19 mouse cellular contexts compared by ENCODE assay signal in the genomic region with DNA sequence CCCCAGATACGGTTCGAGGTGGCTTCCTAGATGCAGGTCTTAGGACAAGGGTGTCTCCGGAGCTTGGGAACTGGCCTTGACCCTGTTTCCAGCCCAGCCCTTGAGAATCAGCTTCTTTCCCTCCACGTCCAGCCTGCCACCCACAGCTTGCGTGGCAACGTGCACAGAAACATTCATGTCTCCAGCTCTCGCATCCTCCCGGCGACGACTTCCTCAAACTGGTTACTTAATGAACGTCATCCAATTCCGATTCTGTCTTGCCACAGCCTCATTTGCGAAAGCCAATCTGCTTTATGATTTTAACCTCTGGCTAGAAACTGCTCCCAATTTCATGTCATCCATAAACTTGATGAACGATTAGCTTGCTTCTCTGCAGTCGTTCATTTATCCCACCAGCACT. TPM values are rescaled to one million over a fixed set of nuclear protein-coding genes. Genes with fewer than 3 reads are reported as not detected.
DNase-seq lines count a peak whose midpoint lies in the region; ATAC-seq and TF ChIP-seq lines count a peak whose summit lies in the region.
"Had no signal": no experiment of that assay in that cellular context is flagged by ENCODE, and none has a peak within 500 bp of the region (broad histone marks: within the 10 kb centered on the region; RNA-seq: fewer than 3 reads in every experiment).

No protein-coding gene starts in this region.

- TF ChIP-seq EP300 in lung, postnatal 0 days (IDR thresholded peaks at IDR 0.05): no peak

- no peak overlapping the region for H3K9ac ChIP-seq in forebrain, postnatal 0 days
- H3K9ac ChIP-seq in forebrain, embryonic 16.5 days (replicated peaks; ENCODE audit: low read depth, low read length): no peak overlapping the region; the same call in 1 of the 2 replicates
- no peak overlapping the region for H3K9ac ChIP-seq in lung, embryonic 15.5 days
- H3K9ac ChIP-seq in lung, postnatal 0 days (replicated peaks; ENCODE audit: low read depth): no peak overlapping the region
- no peak overlapping the region for H3K9ac ChIP-seq in neural tube, embryonic 14.5 days (replicated peaks; ENCODE audit: low read depth, low read length)
- H3K9ac ChIP-seq: midbrain, embryonic 12.5 days had no signal

- peak; percentile 43 for DNase-seq in forebrain, postnatal 0 days
- DNase-seq in lung, postnatal 0 days (ENCODE audit: low spot score): no peak
- peak; percentile 30 for DNase-seq in brain, adult 2 months (ENCODE audit: low read depth, low spot score)
- DNase-seq in cerebellum, postnatal 36 days: no peak
- DNase-seq in B cell, adult 2 months: no peak
- DNase-seq: adrenal gland, postnatal 14 days; cerebellum, adult 2 months; heart, postnatal 4 days; kidney, adult 11 months; spleen, adult 18-20 months had no signal

- no peak overlapping the region for H3K4me2 ChIP-seq in forebrain, postnatal 0 days (ENCODE audit: low read depth)
- no peak overlapping the region for H3K4me2 ChIP-seq in forebrain, embryonic 16.5 days (ENCODE audit: low read length)
- H3K4me2 ChIP-seq in lung, embryonic 15.5 days: peak overlapping the region; percentile 33
- no peak overlapping the region for H3K4me2 ChIP-seq in lung, postnatal 0 days (replicated peaks; ENCODE audit: low read depth, low read length)
- H3K4me2 ChIP-seq in neural tube, embryonic 14.5 days (ENCODE audit: low read depth, low read length): no peak overlapping the region
- H3K4me2 ChIP-seq: midbrain, embryonic 12.5 days had no signal

- no peaks in the 10 kb centered on the region for H3K27me3 ChIP-seq in forebrain, postnatal 0 days (ENCODE audit: insufficient read depth, low read length)
- H3K27me3 ChIP-seq in forebrain, embryonic 16.5 days (replicated peaks; ENCODE audit: control insufficient read depth, insufficient read depth, low read length): no peaks in the 10 kb centered on the region
- H3K27me3 ChIP-seq in lung, embryonic 15.5 days: no peaks in the 10 kb centered on the region
- H3K27me3 ChIP-seq in lung, postnatal 0 days (replicated peaks; ENCODE audit: insufficient read depth, low read length): no peaks in the 10 kb centered on the region
- no peaks in the 10 kb centered on the region for H3K27me3 ChIP-seq in neural tube, embryonic 14.5 days (ENCODE audit: control insufficient read depth, insufficient read depth, low read length)

- no peaks in the 10 kb centered on the region for H3K36me3 ChIP-seq in forebrain, postnatal 0 days (ENCODE audit: insufficient read depth)
- H3K36me3 ChIP-seq in forebrain, embryonic 16.5 days (ENCODE audit: control insufficient read depth, insufficient read depth): no peaks in the 10 kb centered on the region
- no peaks in the 10 kb centered on the region for H3K36me3 ChIP-seq in lung, embryonic 15.5 days
- no peaks in the 10 kb centered on the region for H3K36me3 ChIP-seq in lung, postnatal 0 days (ENCODE audit: insufficient read depth, low read length)
- no peaks in the 10 kb centered on the region for H3K36me3 ChIP-seq in neural tube, embryonic 14.5 days (ENCODE audit: control insufficient read depth, insufficient read depth, low read length)
- H3K36me3 ChIP-seq: embryonic facial prominence, embryonic 10.5 days; G1E; heart, embryonic 10.5 days; midbrain, embryonic 12.5 days had no signal

- ATAC-seq in forebrain, postnatal 0 days: peak; percentile 14; the same call in 1 of the 2 replicates
- no peak for ATAC-seq in forebrain, embryonic 16.5 days
- no peak for ATAC-seq in lung, embryonic 15.5 days (ENCODE audit: borderline replicate concordance, extremely low read depth, low FRiP score, low TSS enrichment)
- no peak for ATAC-seq in lung, postnatal 0 days
- ATAC-seq in neural tube, embryonic 14.5 days (ENCODE audit: low read depth): no peak

- H3K27ac ChIP-seq in forebrain, postnatal 0 days (ENCODE audit: low read depth, low read length): no peak overlapping the region; the same call in 1 of the 2 replicates
- H3K27ac ChIP-seq in forebrain, embryonic 16.5 days (ENCODE audit: low read length): no peak overlapping the region
- H3K27ac ChIP-seq in lung, embryonic 15.5 days: no peak overlapping the region
- H3K27ac ChIP-seq in lung, postnatal 0 days (ENCODE audit: low read length): no peak overlapping the region
- H3K27ac ChIP-seq in neural tube, embryonic 14.5 days (ENCODE audit: low read depth, low read length): peak overlapping the region; percentile 41; the same call in 1 of the 2 replicates
- H3K27ac ChIP-seq: heart, embryonic 10.5 days; midbrain, embryonic 12.5 days had no signal

- no peak for TF ChIP-seq CTCF in forebrain, postnatal 0 days (IDR thresholded peaks at IDR 0.05; ENCODE audit: low read depth)
- no peak for TF ChIP-seq CTCF in lung, postnatal 0 days (IDR thresholded peaks at IDR 0.05)

- WGBS in forebrain, postnatal 0 days: 63% methylated on average over 15 of the region's 15 CpGs
- 70% methylated on average over 15 of the region's 15 CpGs for WGBS in forebrain, embryonic 16.5 days
- 41% methylated on average over 15 of the region's 15 CpGs for WGBS in lung, embryonic 15.5 days
- 49% methylated on average over 15 of the region's 15 CpGs for WGBS in lung, postnatal 0 days
- 46% methylated on average over 15 of the region's 15 CpGs for WGBS in neural tube, embryonic 14.5 days

- no peaks in the 10 kb centered on the region for H3K9me3 ChIP-seq in forebrain, postnatal 0 days (ENCODE audit: low read length)
- no peaks in the 10 kb centered on the region for H3K9me3 ChIP-seq in forebrain, embryonic 16.5 days (ENCODE audit: control insufficient read depth, low read length)
- H3K9me3 ChIP-seq in lung, embryonic 15.5 days: no peaks in the 10 kb centered on the region
- no peaks in the 10 kb centered on the region for H3K9me3 ChIP-seq in lung, postnatal 0 days (ENCODE audit: low read length)
- H3K9me3 ChIP-seq in neural tube, embryonic 14.5 days (ENCODE audit: control insufficient read depth, low read length): no peaks in the 10 kb centered on the region
- H3K9me3 ChIP-seq: G1E; heart, embryonic 10.5 days; midbrain, embryonic 12.5 days had no signal

- no peak overlapping the region for H3K4me3 ChIP-seq in forebrain, postnatal 0 days (ENCODE audit: low read depth, low read length)
- H3K4me3 ChIP-seq in forebrain, embryonic 16.5 days (replicated peaks; ENCODE audit: low read length): no peak overlapping the region
- H3K4me3 ChIP-seq in lung, embryonic 15.5 days: no peak overlapping the region
- no peak overlapping the region for H3K4me3 ChIP-seq in lung, postnatal 0 days (ENCODE audit: low read depth, low read length)
- no peak overlapping the region for H3K4me3 ChIP-seq in neural tube, embryonic 14.5 days (ENCODE audit: low read depth, low read length)
- H3K4me3 ChIP-seq: heart, embryonic 10.5 days; midbrain, embryonic 12.5 days had no signal

- H3K4me1 ChIP-seq in forebrain, postnatal 0 days (ENCODE audit: insufficient read depth): peaks cover 8% of the 10 kb centered on the region
- H3K4me1 ChIP-seq in forebrain, embryonic 16.5 days (replicated peaks; ENCODE audit: control insufficient read depth, insufficient read depth, low read length): peaks cover 18% of the 10 kb centered on the region
- peaks cover 16% of the 10 kb centered on the region for H3K4me1 ChIP-seq in lung, embryonic 15.5 days
- H3K4me1 ChIP-seq in lung, postnatal 0 days (ENCODE audit: insufficient read depth, low read depth, low read length): no peaks in the 10 kb centered on the region
- H3K4me1 ChIP-seq in neural tube, embryonic 14.5 days (ENCODE audit: control insufficient read depth, insufficient read depth, low read length): peaks cover 9% of the 10 kb centered on the region; the same call in 1 of the 2 replicates

RNA-seq across cellular contexts. Expression of gene Tspan17, which starts 49.4 kb away (rescaled TPM):
- total RNA-seq in forebrain, postnatal 0 days (2014; rRNA removed): 26.5 and 28.3 TPM in 2 replicates
- 44.2 and 61.1 TPM in 2 replicates for polyA plus RNA-seq in forebrain, postnatal 0 days (2015; fragmentation: Nextera tagmentation; extraction: Ambion mirVana)
- polyA plus RNA-seq in forebrain, embryonic 16.5 days (2015; fragmentation: Nextera tagmentation; extraction: Ambion mirVana): 18.6 and 29.7 TPM in 2 replicates
- 17.0 and 18.1 TPM in 2 replicates for polyA plus RNA-seq in lung, embryonic 15.5 days (2015; fragmentation: Nextera tagmentation; extraction: Ambion mirVana)
- polyA plus RNA-seq in lung, postnatal 0 days (2015; fragmentation: Nextera tagmentation; extraction: Ambion mirVana): 32.9 and 40.5 TPM in 2 replicates
- 78.1 and 82.3 TPM in 2 replicates for polyA plus RNA-seq in neural tube, embryonic 14.5 days (2014; fragmentation: Nextera tagmentation; extraction: Ambion mirVana)

RNA-seq across cellular contexts. Expression of gene Eif4e1b, which starts 54.7 kb away (rescaled TPM):
- total RNA-seq in forebrain, postnatal 0 days (2014; rRNA removed): not detected in 2 replicates
- not detected in 2 replicates for polyA plus RNA-seq in forebrain, postnatal 0 days (2015; fragmentation: Nextera tagmentation; extraction: Ambion mirVana)
- polyA plus RNA-seq in forebrain, embryonic 16.5 days (2015; fragmentation: Nextera tagmentation; extraction: Ambion mirVana): not detected in 2 replicates
- not detected in 2 replicates for polyA plus RNA-seq in lung, embryonic 15.5 days (2015; fragmentation: Nextera tagmentation; extraction: Ambion mirVana)
- not detected in 2 replicates for polyA plus RNA-seq in lung, postnatal 0 days (2015; fragmentation: Nextera tagmentation; extraction: Ambion mirVana)
- not detected in 2 replicates for polyA plus RNA-seq in neural tube, embryonic 14.5 days (2014; fragmentation: Nextera tagmentation; extraction: Ambion mirVana)
- total RNA-seq: adrenal gland, postnatal 14 days; heart, postnatal 4 days; left cerebral cortex, postnatal 25 days had no signal
- polyA plus RNA-seq: cerebellum, adult 2 months; embryonic facial prominence, embryonic 10.5 days; G1E; heart, embryonic 10.5 days; large intestine, adult 2 months; midbrain, embryonic 12.5 days had no signal

Comparison
In these comparisons a context has a peak if more than half of its experiments do, and no peak if none do; other contexts are left out.
1. DNase-seq: peak in forebrain, postnatal 0 days (single experiment) and brain, adult 2 months (single experiment); none in lung, postnatal 0 days (single experiment), cerebellum, postnatal 36 days (0 of 2) and B cell, adult 2 months (0 of 2).